Mouse (Mus musculus): Measurements from ENCODE around the gene Cit. TPM values are rescaled to one million over a fixed set of nuclear protein-coding genes. Genes with fewer than 3 reads are reported as not detected.

Gene Cit
- total RNA-seq, 1 experiment from 2014 or later: 8.4 TPM

- no peak for DNase-seq
Observed at GRCm38 (mm10) chr5:115971236-115971635, 126.2 kb downstream of the Cit start.

DNA sequence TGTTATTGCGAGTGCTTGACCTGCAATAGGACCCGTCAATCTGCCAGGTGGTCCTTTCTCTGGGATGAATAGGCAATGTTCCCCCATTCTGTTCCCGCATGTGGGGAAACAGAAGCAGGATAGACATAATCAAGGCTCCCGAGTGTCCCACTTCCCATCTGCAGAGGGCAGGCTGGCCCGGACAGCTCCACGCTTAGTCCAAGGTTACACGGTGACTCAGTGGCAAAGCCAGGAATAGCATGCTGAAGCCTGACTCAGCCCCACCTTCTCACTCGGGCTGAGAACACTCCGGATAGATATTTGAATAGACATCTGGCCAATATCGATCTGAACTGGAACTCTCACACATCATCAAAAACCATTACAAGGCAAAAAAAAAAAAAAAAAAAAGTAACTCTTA lies 130.6 kb downstream of the Cit start:
- peak; percentile 65 for DNase-seq

- no peak for DNase-seq
Observed at GRCm38 (mm10) chr5:115976446-115976845, 131.4 kb downstream of the Cit start.

DNA sequence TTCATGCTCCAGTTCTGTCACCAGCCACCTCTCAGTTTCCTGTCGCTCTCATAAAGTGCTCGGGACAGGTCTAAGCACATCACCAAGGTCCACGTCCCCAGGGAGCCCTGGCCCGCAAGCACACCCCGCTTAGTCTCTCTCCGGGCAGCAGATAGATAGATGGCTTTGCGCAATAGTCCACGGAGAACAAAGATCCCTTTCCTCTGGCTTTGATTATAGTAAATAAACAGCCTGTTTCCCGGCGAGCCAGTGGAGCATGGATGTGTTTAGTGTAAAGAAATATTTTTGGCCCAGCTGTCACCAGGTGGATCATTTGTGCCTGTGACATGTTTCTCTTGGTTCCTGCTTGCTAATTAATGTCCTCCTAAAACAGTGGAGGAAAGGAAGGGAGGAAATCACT lies 132.2 kb downstream of the Cit start:
- no peak for DNase-seq

DNA sequence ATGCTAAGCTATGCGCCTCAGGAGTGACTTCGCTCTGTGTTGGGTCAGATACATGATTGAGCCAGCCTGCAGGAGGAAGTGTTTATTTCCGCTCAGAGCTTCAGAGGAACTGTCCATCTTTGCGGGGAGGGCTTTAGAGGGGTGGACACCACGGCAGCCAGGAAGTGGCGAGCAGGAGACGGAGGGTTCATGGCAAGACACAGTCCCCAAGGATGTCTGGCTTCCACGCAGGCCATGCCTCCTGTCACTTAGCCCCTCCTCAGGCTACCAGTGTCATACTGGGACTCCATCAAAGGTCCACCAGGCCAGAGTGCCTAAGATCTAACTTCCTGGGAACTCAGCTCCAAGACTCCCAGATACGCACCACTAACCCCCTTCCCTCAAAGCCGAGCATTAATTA lies 132.7 kb downstream of the Cit start:
- DNase-seq: no peak

- no peak for DNase-seq
Observed at GRCm38 (mm10) chr5:115978255-115978654, 133.2 kb downstream of the Cit start.

DNA sequence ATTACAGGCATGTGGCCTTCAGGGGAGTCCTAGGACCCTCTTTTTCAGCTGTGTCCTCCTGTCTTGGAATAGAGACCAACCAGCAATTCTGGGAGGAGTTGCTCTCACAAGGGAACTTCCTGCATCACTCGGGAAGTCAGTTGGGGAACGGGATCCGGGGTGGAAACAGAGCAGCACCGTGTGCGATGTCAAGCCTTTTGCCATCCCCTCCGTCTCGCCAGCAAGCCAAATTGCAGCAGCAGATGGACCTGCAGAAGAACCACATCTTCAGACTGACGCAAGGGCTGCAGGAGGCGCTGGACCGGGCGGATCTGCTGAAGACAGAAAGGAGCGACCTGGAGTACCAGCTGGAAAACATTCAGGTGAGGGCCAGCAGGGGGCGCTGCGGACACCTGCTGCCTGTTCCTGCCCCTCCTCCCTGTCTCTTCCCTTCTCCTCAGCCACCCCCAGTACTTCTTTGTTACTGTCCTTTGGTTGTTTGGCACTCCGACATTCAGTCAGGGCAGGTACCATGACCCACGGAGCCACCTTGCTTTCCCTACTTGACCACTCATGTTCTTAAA lies 134.1 kb downstream of the Cit start:
- peak; percentile 44 for DNase-seq

DNA sequence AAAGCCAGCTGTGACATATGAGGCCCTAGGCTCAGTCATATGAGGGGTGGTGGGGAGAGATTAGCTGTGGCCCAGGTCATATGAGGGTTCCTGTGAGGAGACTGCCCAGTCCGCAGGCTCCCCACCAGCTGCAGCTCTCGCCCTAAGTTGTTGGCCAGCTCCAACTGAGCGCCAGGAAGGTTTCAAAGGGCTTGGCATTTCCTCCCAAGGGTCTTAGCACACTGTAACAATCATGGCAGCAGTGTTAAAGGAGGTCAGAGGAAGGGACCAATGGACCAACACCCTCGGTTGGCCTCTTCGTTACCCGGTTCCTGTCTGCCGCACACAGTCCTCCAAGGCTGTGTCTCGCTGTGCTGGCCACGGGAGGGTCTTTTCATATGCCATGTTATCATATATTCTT lies 135.5 kb downstream of the Cit start:
- DNase-seq: no peak

DNA sequence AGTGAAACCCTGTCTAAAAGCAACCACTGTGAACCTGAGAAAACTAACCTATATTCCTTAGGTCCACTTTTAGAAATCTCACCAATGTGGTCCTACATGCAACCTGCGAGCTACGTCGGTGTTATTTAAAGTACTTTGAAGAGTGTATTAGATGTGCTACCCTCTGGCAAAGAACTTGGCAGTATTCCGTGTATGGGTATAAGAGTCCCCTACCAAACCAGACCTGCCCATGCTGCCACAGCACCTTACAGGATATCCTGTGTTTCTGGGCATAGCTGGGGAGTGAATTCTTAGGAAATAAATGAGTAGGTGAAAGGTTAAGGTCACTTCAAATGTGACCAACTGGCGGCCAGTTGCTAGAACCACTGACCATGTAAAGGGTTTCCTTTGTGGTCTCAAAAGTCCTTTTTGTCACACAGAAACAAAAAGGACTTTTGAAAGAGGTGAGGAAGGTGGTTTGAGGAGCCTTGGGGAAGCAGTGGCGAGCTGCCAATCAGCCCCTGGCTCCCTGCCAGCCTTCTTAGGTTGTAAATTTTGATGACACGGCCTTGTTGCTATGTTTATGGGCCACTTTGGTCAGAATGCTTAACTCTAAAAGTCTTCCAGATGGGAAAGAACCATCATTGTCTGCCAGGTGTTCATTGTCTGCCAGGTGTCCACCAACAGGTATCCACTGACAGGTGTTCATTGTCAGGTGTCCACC lies 137.7 kb downstream of the Cit start:
- peak; percentile 83 for DNase-seq

- no peak for DNase-seq
Observed at GRCm38 (mm10) chr5:115984392-115984791, 139.3 kb downstream of the Cit start.

GRCm38 (mm10) chr5:115985101-115985500 lies 140.0 kb downstream of the Cit start:
- DNase-seq: no peak

- no peak for DNase-seq
Observed at GRCm38 (mm10) chr5:115987284-115987683, 142.2 kb downstream of the Cit start.

DNA sequence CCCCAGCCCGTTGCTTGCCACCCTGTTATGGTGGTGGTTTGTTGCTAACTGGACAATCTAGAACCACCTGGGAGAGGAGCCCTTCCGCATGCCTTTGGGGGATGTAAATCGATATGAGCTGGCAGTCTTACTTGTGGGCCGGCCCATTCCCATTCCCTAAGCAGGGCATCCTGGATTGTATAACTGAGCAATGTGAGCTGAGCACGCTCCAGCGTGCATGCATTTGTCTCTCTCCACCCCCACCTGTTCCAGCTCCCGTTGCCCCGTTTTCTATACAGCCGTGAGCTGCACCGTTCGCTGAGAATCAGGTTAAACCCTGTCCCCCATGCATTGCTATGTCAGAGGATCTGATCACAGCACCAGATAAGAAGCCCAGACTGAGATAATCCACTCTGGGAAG lies 146.6 kb downstream of the Cit start:
- DNase-seq: no peak

DNA sequence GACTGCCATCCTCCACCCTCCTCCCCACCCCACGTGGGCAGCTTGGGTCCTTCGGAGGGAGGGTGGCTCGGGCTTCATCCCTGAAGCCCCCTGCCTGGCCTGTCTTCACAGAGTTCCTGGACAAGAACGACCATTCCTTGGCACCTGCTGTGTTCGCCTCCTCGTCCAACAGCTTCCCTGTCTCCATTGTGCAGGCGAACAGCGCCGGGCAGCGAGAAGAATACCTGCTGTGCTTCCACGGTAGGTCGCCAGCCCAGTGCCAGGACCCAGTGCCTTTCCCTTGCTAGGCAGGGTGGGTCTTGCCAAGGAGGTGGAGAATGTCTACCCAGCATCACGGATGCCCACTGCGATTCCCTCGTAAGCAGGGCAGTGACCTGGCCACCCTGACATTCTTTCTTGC lies 149.0 kb downstream of the Cit start:
- no peak for DNase-seq

DNA sequence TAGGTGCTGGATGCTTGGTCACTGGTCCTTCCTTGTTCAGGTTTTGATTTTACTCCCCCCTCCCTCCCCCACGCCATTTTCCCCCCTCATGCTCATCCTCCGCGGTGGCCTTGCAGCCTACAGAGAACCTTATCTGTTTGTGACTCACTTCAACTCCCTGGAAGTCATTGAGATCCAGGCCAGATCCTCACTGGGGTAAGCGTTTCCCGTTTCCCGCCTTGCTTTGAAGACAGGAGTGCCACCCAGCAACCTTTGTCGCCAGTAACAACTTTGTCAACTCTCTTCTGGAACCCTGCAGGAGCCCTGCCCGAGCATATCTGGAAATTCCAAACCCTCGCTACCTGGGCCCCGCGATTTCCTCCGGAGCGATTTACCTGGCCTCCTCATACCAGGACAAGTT lies 152.3 kb downstream of the Cit start:
- DNase-seq: peak; percentile 21

- DNase-seq: peak; percentile 44
Observed at GRCm38 (mm10) chr5:116003154-116003553, 158.1 kb downstream of the Cit start.

GRCm38 (mm10) chr5:116003825-116004224 lies 158.7 kb downstream of the Cit start:
- peak; percentile 36 for DNase-seq

GRCm38 (mm10) chr5:116004271-116004670 lies 159.2 kb downstream of the Cit start:
- no peak for DNase-seq

DNA sequence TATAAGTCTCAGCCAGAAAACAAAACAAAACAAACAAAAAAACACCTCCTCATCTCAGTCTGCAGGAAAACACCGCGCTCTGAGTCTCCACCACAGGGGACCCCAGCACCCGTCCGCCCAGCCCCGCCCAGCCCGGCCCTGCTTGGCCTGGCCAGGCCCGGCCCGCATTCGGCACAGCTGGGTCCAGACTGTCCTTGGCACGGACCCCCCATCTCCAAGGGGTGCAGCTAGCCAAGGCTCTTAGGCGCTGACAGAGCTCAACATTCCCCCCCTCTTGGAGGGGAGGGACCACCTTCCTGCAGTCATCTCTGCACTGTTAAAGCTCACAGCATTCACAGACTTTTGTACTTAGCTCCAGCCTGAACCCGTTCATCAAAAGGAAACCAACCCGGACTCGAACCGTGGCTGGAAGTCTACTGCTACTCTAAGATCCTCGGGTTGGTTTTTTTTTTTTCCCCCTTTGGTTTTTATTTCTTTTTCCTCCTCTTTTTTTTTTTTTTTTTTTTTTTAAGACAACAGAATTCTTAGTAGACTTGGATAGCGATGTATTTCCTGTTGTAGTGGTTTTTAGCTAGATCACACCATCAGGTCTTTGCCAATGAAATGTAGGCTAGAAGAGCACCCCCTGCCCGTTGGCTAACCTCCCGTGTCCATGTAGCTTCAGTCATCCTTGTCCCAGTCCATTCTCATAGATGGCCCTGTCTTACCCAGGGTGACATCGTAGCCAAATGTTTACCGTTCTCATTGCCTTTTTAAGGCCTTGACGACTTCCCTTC lies 161.4 kb downstream of the Cit start:
- DNase-seq: peak; percentile 41

DNA sequence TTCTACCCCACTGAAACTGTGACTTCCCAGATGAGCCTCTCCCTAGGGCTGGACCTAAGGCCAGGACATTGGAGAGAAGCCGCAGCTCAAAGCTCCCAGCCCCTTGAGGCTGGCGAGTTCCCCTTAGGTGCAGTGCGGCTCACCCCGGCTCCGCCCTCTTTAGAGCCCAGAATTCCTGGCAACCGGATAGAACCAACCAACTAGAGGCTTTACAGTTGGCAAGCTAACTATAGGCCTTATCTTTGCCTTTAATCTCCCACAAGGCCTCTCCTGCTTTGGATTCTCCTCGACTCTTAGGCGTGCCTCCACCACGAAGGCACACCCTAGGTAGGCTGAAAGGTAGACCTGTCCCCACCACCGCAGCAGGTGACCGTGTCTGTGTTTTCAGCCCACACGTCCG lies 162.6 kb downstream of the Cit start:
- no peak for DNase-seq

GRCm38 (mm10) chr5:116009091-116009851 lies 164.2 kb downstream of the Cit start:
- DNase-seq: no peak

GRCm38 (mm10) chr5:116009884-116010627 lies 165.0 kb downstream of the Cit start:
- DNase-seq: no peak

Data from adrenal gland, postnatal 25 days (tissue).